Comparison of ENCODE assay signal across 8 mouse cellular contexts in genomic region chr17:26949051-26949577, GRCm38 (mm10). TPM values are rescaled to one million over a fixed set of nuclear protein-coding genes. Genes with fewer than 3 reads are reported as not detected.
DNase-seq lines count a peak whose midpoint lies in the region; ATAC-seq and TF ChIP-seq lines count a peak whose summit lies in the region.

No protein-coding gene starts in this region.

- no peak for ATAC-seq in forebrain, embryonic 16.5 days
- ATAC-seq in neural tube, embryonic 11.5 days (ENCODE audit: insufficient read depth, low FRiP score, low TSS enrichment), result no peak

- no peaks in the 10 kb centered on the region for H3K9me3 ChIP-seq in forebrain, embryonic 16.5 days (ENCODE audit: control insufficient read depth, low read length)
- no peaks in the 10 kb centered on the region for H3K9me3 ChIP-seq in limb, embryonic 10.5 days (replicated peaks)
- H3K9me3 ChIP-seq in neural tube, embryonic 11.5 days (ENCODE audit: control insufficient read depth, low read length), result no peaks in the 10 kb centered on the region

- peak overlapping the region; percentile 75 for H3K4me2 ChIP-seq in forebrain, embryonic 16.5 days (ENCODE audit: low read length)
- H3K4me2 ChIP-seq in neural tube, embryonic 11.5 days (ENCODE audit: low read depth), result peak overlapping the region; percentile 100

- H3K27ac ChIP-seq in testis, adult 2 months (ENCODE audit: control insufficient read depth, insufficient read depth, low read depth, low read length), result peak overlapping the region; percentile 5; the same call in 1 of the 2 replicates
- H3K27ac ChIP-seq in forebrain, embryonic 16.5 days (ENCODE audit: low read length), result peak overlapping the region; percentile 80
- H3K27ac ChIP-seq in limb, embryonic 10.5 days, result peak overlapping the region; percentile 93
- peak overlapping the region; percentile 64; the same call in 1 of the 2 replicates for H3K27ac ChIP-seq in neural tube, embryonic 11.5 days (ENCODE audit: low read depth, low read length)

- WGBS in forebrain, embryonic 16.5 days, result 8% methylated on average over 13 of the region's 14 CpGs
- WGBS in limb, embryonic 10.5 days, result 10% methylated on average over 14 of the region's 14 CpGs
- WGBS in neural tube, embryonic 11.5 days, result 14% methylated on average over 13 of the region's 14 CpGs

- peak overlapping the region; percentile 76 for H3K9ac ChIP-seq in forebrain, embryonic 16.5 days (replicated peaks; ENCODE audit: low read depth, low read length)
- H3K9ac ChIP-seq in neural tube, embryonic 11.5 days (ENCODE audit: low read length), result peak overlapping the region; percentile 84

- H3K4me1 ChIP-seq in testis, adult 2 months (ENCODE audit: control insufficient read depth, insufficient read depth, low read length), result peaks cover 45% of the 10 kb centered on the region
- H3K4me1 ChIP-seq in forebrain, embryonic 16.5 days (replicated peaks; ENCODE audit: control insufficient read depth, insufficient read depth, low read length), result peaks cover 86% of the 10 kb centered on the region
- peaks cover 86% of the 10 kb centered on the region for H3K4me1 ChIP-seq in limb, embryonic 10.5 days
- H3K4me1 ChIP-seq in neural tube, embryonic 11.5 days (ENCODE audit: control insufficient read depth, insufficient read depth, low read length), result peaks cover 57% of the 10 kb centered on the region

- no peaks in the 10 kb centered on the region; the same call in none of the 2 replicates for H3K36me3 ChIP-seq in testis, adult 2 months (ENCODE audit: control insufficient read depth, insufficient read depth, low read length)
- H3K36me3 ChIP-seq in forebrain, embryonic 16.5 days (ENCODE audit: control insufficient read depth, insufficient read depth), result peaks cover 2% of the 10 kb centered on the region; the same call in 1 of the 2 replicates
- peaks cover 11% of the 10 kb centered on the region for H3K36me3 ChIP-seq in limb, embryonic 10.5 days
- no peaks in the 10 kb centered on the region for H3K36me3 ChIP-seq in neural tube, embryonic 11.5 days (ENCODE audit: control insufficient read depth, insufficient read depth, low read length)

- DNase-seq in cerebellum, adult 11-12 months, result peak; percentile 65
- DNase-seq in cerebellum, postnatal 4 days (ENCODE audit: low spot score in 2 of 2), result no peak
- DNase-seq in testis, postnatal 14 days (ENCODE audit: low spot score), result no peak
- DNase-seq in limb, embryonic 10.5 days (ENCODE audit: low spot score), result peak; percentile 62
- DNase-seq in neural tube, embryonic 11.5 days (ENCODE audit: low spot score), result no peak
- no peak for DNase-seq in layer of hippocampus, adult 9-10 months (ENCODE audit: low spot score)

- no peak for TF ChIP-seq POLR2A in testis, adult 2 months (IDR thresholded peaks at IDR 0.05; ENCODE audit: control insufficient read depth, low read depth, low read length)

- H3K4me3 ChIP-seq in testis, adult 2 months (ENCODE audit: control insufficient read depth, low read depth, low read length), result peak overlapping the region; percentile 61
- H3K4me3 ChIP-seq in forebrain, embryonic 16.5 days (replicated peaks; ENCODE audit: low read length), result peak overlapping the region; percentile 64
- peak overlapping the region; percentile 80 for H3K4me3 ChIP-seq in limb, embryonic 10.5 days
- H3K4me3 ChIP-seq in neural tube, embryonic 11.5 days (ENCODE audit: low read depth, low read length), result peak overlapping the region; percentile 76

- no peak for TF ChIP-seq CTCF in testis, adult 2 months (IDR thresholded peaks at IDR 0.05; ENCODE audit: control insufficient read depth, insufficient read depth, insufficient replicate concordance, low read depth, low read length)

- H3K27me3 ChIP-seq in testis, adult 2 months (ENCODE audit: control insufficient read depth, insufficient read depth, low read length), result no peaks in the 10 kb centered on the region
- H3K27me3 ChIP-seq in forebrain, embryonic 16.5 days (replicated peaks; ENCODE audit: control insufficient read depth, insufficient read depth, low read length), result no peaks in the 10 kb centered on the region
- H3K27me3 ChIP-seq in limb, embryonic 10.5 days (ENCODE audit: low read depth, poor library complexity, severe bottlenecking), result peaks cover 6% of the 10 kb centered on the region
- no peaks in the 10 kb centered on the region for H3K27me3 ChIP-seq in neural tube, embryonic 11.5 days (ENCODE audit: control insufficient read depth, insufficient read depth, low read length)

RNA-seq across cellular contexts. Expression of gene Syngap1, which starts 8.1 kb away (rescaled TPM):
- 109 and 113 TPM in 2 replicates for polyA plus RNA-seq in testis, adult 2 months (2012; rRNA removed)
- 5.4 and 5.8 TPM in 2 replicates for polyA plus RNA-seq in forebrain, embryonic 16.5 days (2015; fragmentation: Nextera tagmentation; extraction: Ambion mirVana)
- 2.8 and 3.1 TPM in 2 replicates for polyA plus RNA-seq in limb, embryonic 10.5 days (2016; fragmentation: Nextera tagmentation; extraction: Ambion mirVana)
- 2.6 and 2.8 TPM in 2 replicates for polyA plus RNA-seq in neural tube, embryonic 11.5 days (2014; fragmentation: Nextera tagmentation; extraction: Ambion mirVana)

RNA-seq across cellular contexts. Expression of gene Cuta, which starts 9.7 kb away (rescaled TPM):
- polyA plus RNA-seq in testis, adult 2 months (2012; rRNA removed), result 24.0 and 30.9 TPM in 2 replicates
- 137 and 138 TPM in 2 replicates for polyA plus RNA-seq in forebrain, embryonic 16.5 days (2015; fragmentation: Nextera tagmentation; extraction: Ambion mirVana)
- polyA plus RNA-seq in limb, embryonic 10.5 days (2016; fragmentation: Nextera tagmentation; extraction: Ambion mirVana), result 184 and 188 TPM in 2 replicates
- 136 and 138 TPM in 2 replicates for polyA plus RNA-seq in neural tube, embryonic 11.5 days (2014; fragmentation: Nextera tagmentation; extraction: Ambion mirVana)

RNA-seq across cellular contexts. Expression of gene Phf1, which starts 16.3 kb away (rescaled TPM):
- 132 and 136 TPM in 2 replicates for polyA plus RNA-seq in testis, adult 2 months (2012; rRNA removed)
- 16.2 and 19.7 TPM in 2 replicates for polyA plus RNA-seq in forebrain, embryonic 16.5 days (2015; fragmentation: Nextera tagmentation; extraction: Ambion mirVana)
- 3.5 and 5.0 TPM in 2 replicates for polyA plus RNA-seq in limb, embryonic 10.5 days (2016; fragmentation: Nextera tagmentation; extraction: Ambion mirVana)
- polyA plus RNA-seq in neural tube, embryonic 11.5 days (2014; fragmentation: Nextera tagmentation; extraction: Ambion mirVana), result 5.8 and 6.4 TPM in 2 replicates

RNA-seq across cellular contexts. Expression of gene Zbtb9, which starts 23.9 kb away (rescaled TPM):
- 9.8 and 11.9 TPM in 2 replicates for polyA plus RNA-seq in testis, adult 2 months (2012; rRNA removed)
- polyA plus RNA-seq in forebrain, embryonic 16.5 days (2015; fragmentation: Nextera tagmentation; extraction: Ambion mirVana), result 17.5 and 19.1 TPM in 2 replicates
- 20.6 and 22.0 TPM in 2 replicates for polyA plus RNA-seq in limb, embryonic 10.5 days (2016; fragmentation: Nextera tagmentation; extraction: Ambion mirVana)
- 13.5 and 14.1 TPM in 2 replicates for polyA plus RNA-seq in neural tube, embryonic 11.5 days (2014; fragmentation: Nextera tagmentation; extraction: Ambion mirVana)

RNA-seq across cellular contexts. Expression of gene Kifc5b, which starts 32.2 kb away (rescaled TPM):
- polyA plus RNA-seq in testis, adult 2 months (2012; rRNA removed), result 6.5 TPM in 2 replicates
- polyA plus RNA-seq in forebrain, embryonic 16.5 days (2015; fragmentation: Nextera tagmentation; extraction: Ambion mirVana), result 3.1 and 6.8 TPM in 2 replicates
- polyA plus RNA-seq in limb, embryonic 10.5 days (2016; fragmentation: Nextera tagmentation; extraction: Ambion mirVana), result 12.3 and 12.6 TPM in 2 replicates
- 5.6 and 5.8 TPM in 2 replicates for polyA plus RNA-seq in neural tube, embryonic 11.5 days (2014; fragmentation: Nextera tagmentation; extraction: Ambion mirVana)

Comparison
In these comparisons a context has a peak if more than half of its experiments do, and no peak if none do; other contexts are left out.
1. DNase-seq: peak in cerebellum, adult 11-12 months (single experiment) and limb, embryonic 10.5 days (single experiment); none in cerebellum, postnatal 4 days (0 of 2), testis, postnatal 14 days (single experiment), neural tube, embryonic 11.5 days (single experiment) and layer of hippocampus, adult 9-10 months (single experiment).
2. H3K27ac ChIP-seq: peak in every context shown above with its lines; median percentile 93 in limb, embryonic 10.5 days; 80 in forebrain, embryonic 16.5 days; 64 in neural tube, embryonic 11.5 days; 5 in testis, adult 2 months.
3. RNA of gene Syngap1, which starts 8.1 kb away (polyA plus RNA-seq): 109 to 113 TPM in testis, adult 2 months; 5.4 to 5.8 TPM in forebrain, embryonic 16.5 days, 2.8 to 3.1 TPM in limb, embryonic 10.5 days and 2.6 to 2.8 TPM in neural tube, embryonic 11.5 days; every median in the first group is over 10 times any median in the second.
4. Peak in every context shown above with its lines, with median percentiles within 50 percentile points of each other: H3K4me3 ChIP-seq.